Mouse (Mus musculus) gastrocnemius, postnatal 36 days (tissue): ENCODE measurements around the gene Zfp598. TPM values are rescaled to one million over a fixed set of nuclear protein-coding genes. Genes with fewer than 3 reads are reported as not detected.

ENCODE experiments used
- DNase-seq, 2 experiments: peaks; one replicate each; pipeline ENCODE4 v3.0.0; 2022
- intact Hi-C: fragments of 180-260 bp; cut with DNase I; formaldehyde crosslinking; loops from one replicate; pipeline ENCODE4 v1.15.1; 2025
- total RNA-seq, 2 experiments: library from RNA; stranded (reverse); gene quantifications; 2 replicates each; pipeline ENCODE4 v1.2.3; 2021

Gene Zfp598
- total RNA-seq, 2 experiments from 2014 or later, result 18.0 to 18.5 TPM

DNA sequence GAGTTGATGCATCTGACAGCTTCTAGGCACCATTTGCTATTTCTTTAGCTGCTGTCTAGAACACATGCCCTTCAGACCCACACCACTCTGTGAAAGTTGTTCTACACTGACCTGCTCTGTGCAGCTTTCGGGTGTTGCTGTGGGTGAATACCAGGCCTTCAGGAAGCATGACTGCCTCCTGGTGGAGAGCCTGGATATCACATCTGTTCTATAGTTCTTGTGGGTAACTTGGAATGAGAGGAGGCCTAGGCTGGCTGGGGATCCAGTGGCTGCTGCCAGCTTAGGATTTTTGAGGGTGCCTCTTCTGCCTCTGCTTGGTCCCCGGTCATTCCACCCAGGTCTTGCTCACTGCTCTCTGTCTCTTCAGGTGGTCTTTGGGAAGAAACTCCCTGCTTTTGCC lies 6.7 kb downstream of the Zfp598 start:
- intact Hi-C loops, result no loop called here

DNA sequence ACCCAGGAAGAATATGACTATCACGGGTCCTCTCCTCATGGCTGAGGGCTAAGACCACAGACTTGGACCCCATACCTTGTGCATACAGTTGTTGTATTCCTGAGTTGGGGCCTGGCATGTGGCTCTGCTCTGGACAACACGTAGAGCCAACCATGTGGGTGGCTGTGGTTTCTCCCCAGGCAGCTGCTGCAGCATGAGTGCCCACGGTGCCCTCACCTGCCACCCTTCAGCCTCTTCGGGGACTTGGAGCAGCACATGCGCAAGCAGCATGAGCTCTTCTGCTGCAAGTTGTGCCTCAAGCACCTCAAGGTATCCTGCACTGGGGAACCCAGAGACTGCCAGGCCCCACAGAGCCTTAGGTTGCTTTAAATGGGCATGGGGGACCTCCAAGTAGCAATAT lies 7.4 kb downstream of the Zfp598 start:
- intact Hi-C loops, result no loop called here
- DNase-seq, result no peak

More for the DNA sequence above, 6.7 kb downstream of the Zfp598 start:
- DNase-seq, result peak in 1 of 2 experiments; percentile 50

DNA sequence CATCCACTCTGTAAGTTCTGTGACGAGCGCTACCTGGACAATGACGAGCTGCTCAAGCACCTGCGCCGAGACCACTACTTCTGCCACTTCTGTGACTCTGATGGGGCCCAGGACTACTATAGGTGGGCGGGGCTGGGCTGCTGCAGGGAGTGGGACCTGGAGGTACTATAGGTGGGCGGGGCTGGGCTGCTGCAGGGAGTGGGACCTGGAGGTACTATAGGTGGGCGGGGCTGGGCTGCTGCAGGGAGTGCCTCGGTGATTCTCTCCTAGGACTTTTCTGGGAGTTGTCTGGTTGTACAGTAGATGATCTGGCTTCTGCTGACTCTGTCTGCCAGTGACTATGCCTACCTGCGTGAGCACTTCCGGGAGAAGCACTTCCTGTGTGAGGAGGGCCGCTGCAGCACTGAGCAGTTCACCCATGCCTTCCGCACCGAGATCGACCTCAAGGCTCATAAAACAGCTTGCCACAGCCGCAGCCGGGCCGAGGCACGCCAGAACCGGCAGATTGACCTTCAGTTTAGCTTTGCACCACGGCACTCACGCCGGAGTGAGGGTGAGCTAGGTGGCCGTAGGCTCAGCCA lies 8.1 kb downstream of the Zfp598 start:
- intact Hi-C loops, result no loop called here
- DNase-seq, result no peak

DNA sequence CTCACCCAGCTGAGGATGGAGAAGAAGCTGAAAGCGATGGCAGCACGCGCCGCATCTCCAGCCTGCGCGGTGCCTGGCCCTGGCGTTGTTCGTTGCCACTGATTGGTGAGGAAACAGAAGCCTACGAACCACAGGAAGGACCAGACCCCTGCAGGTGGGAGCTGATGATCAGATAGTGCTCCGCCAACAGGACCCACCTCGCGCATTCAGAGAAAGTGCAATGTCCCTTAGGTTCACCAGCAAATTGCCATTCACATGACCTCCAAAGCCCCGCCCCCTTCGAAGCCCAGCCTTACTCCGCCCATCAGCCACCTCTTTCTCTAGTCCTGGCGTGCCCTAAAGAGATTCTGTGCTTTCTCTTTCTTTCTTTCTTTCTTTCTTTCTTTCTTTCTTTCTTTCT lies 17.0 kb downstream of the Zfp598 start:
- intact Hi-C loops, result no loop called here
- DNase-seq, result no peak

DNA sequence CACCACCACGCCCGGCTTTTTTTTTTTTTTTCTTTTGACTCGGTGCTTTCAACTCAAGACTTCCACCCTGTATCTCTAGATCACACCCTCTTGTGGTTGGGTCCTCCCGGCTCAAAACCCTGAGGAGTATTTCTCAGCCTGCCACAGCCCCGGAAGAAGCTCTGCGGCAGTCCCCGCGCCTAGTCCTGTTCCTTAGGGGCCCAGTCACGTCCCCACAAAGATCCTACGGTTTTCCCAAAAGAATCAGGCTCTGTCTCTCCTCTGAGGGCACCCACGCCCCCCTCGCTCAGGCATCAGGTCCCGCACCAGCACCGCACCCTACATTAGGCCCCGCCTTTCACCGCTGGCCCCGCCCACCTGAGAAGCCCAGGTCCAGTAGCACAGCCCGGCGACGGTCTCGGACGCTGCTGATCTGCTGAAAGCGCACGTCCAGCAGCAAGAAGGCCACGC lies 17.7 kb downstream of the Zfp598 start:
- DNase-seq, result peak in 1 of 2 experiments; percentile 39
- intact Hi-C loops, result no loop called here

DNA sequence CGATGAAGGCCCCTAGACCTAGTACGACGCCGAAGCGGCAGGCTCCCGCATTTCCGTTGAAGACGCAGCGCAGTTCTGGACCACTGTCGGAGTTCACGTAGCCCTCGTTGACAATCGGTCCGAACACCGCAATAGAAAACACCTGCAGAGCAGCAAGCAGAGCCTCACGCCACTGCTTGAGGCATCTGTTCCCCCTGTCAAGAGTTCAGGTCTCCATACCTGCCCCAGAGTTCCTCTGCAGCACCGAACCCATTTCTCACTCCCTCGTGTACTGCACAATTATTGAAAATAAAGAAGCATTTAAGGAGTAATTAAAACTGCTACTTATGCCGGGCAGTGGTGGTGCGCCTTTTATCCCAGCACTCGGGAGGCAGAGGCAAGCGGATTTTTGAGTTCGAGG lies 18.1 kb downstream of the Zfp598 start:
- intact Hi-C loops, result no loop called here
- no peak for DNase-seq

DNA sequence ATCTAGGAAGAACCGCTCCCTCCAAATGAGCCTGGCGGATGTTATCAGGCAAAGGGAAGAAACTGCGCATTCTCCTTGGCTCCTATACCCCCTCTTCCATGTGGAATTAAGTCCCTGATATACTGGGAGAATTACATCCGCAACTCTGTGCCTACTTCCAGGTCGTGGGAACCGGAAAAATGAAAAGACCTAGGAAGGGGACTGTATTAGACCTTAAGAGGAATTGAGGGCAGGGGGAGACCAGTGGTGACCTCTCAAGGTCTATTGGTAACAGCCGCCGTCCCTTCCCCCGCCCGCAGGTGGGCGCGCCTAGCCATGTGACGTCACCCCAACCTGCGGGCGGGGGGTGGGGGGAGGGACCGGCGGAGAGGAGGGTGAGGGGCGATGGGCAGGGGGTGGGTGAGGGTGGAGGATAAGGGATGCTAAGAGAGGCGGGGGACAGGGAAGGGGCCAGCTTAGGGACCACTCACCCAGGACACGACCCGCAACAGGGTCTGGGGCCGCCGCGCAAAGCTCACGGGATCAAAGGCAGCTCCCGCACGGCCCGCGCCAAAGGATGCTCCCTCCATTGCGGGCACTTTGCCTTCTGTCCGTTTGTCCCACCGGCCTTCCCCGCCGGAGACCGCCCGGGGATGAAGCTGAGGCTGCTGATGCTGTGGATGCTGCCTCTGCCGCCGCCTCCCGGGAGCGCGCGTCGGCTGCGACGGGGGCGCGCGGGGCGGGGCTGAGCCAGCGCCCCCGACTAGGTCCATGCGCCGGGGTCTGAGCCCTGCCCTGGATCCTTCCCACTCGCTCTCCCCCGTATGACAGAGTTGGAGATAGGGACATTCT lies 20.0 kb downstream of the Zfp598 start, which contains the start of gene Syngr3:
Gene Syngr3 (minus strand): TSS at position 705 of the 831 bp plus-strand sequence.
- DNase-seq, result no peak
- intact Hi-C loops, result no loop called here

DNA sequence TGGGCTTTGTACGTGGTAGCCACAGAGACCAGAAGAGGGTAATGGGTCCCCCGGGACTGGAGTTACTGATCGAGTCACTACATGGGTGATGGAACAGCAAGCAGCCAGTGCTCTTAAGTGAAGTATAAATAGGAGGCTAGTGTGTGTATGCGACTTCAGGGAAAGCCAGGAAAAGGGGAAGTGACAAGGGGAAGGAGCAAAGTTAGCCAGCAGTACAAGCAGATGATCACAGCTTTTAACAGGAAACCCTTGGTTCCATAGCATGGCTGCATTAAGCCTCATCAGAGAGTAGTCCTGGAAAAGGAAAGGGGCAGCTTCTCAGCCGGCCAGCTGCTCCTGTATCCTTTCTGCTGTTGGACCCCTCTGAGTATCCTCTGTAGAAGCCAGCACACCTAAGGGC lies 22.9 kb downstream of the Zfp598 start:
- intact Hi-C loops, result no loop called here
- no peak for DNase-seq

DNA sequence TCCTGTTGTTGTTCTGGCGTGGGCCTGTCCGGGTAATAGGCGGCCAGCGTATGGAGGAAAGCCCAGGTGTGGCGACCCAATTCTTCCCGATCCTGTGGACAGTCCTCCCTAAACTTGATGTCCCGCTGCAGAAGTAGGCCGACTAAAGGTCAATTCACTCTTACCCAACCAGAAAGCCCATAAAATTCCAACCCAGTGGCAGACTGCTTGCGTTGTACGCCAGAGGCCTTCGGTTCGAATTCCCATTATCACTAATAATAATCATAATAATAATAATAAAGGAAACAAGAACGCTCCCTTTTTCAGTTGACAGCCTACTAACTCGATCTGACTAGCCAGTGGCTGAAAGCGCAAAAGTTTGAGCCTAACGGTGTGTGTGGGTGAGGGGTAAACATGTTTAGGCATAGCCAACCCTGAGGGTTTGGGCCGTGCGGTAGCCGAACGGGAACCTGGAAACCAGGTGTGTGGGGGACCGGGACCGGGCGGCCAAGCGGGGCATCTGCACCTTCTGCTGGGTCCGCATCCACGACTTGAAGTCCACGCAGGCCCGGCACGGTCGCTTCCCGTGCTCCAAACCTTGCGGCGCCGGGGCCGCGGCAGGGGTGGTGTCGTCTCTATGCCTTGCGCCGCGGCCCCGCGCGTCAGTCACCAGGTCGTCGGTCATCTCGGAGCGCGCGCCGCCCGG lies 26.0 kb downstream of the Zfp598 start:
- no peak for DNase-seq
- intact Hi-C loops, result no loop called here

DNA sequence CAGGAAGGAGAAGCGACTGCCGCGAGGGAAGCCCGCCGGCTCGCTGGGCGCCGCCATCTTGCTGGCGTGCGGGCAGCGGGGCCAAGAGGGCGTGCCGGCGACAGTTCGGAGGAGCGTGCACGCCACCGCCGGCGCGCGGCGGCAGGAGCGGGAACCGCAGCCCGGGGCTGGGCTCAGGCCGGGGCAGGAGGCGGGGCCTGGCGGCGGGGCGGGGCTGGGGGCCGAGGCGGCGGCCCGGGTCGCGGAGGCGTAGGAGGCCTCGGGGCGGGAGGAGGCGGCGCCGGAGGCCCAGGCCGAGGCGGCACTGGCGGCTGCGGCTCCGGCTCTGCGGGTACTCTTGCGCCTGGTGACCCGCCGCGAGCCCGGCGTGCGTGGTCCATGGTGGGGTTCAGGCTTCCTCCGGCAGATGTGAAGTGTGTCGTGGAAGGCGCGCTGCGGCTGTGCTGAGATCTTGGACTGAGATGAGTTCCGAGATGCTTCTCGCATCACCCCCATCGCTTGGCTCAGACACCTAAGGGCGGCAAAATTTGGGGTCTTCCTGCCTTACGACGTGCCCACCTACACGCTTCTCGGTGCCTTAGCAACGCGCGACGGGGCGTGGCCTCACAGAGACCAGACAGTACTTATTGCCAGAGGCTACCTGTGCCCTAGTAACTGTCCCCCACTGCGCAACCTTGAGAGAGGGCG lies 26.7 kb downstream of the Zfp598 start, which contains the start of the genes Gfer and Noxo1:
Gene Gfer (minus strand): TSS at position 146 of the 687 bp plus-strand sequence.
Gene Noxo1 (plus strand): TSS at position 224 of the 687 bp plus-strand sequence.
- intact Hi-C loops, result no loop called here
- peak; percentile 75 to 86 for DNase-seq

DNA sequence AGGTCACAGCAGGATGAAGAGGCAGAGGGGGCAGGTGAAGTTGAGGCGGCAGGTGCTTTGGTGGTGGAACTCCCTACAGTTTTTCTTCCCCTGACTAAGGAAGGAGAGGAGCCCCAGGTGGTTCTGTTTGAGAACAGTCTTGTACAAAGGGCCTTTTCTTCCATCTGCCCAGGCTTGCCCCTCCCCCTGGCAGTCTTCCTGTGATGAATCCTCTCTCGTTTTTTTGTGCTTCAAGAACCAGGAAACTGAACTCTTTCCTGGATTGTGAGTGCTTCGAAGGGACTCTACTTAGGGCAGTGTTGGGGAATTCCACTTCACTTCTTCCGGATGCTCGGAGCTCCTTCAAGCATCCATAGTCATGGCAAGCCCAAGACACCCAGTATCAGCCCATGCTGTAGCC lies 28.5 kb downstream of the Zfp598 start:
- DNase-seq, result no peak
- intact Hi-C loops, result no loop called here

DNA sequence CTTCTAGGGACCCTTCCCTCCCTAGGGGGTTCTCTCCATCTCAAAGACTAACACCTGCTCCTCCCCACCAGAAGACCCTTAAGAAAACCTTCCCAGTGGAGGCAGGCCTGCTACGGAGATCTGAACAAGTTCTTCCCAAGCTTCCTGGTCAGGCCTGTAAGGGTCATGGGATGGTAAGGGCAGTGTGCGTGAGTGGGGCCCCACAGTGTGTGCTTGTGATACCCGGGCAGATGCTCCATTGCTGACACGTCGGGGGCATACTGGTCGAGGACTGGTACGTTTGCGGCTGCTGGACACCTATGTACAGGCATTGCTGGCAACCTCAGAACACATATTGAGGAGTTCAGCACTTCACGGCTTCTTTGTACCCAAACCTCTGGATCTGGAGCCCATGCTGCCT lies 29.2 kb downstream of the Zfp598 start:
- DNase-seq, result no peak
- intact Hi-C loops, result no loop called here

DNA sequence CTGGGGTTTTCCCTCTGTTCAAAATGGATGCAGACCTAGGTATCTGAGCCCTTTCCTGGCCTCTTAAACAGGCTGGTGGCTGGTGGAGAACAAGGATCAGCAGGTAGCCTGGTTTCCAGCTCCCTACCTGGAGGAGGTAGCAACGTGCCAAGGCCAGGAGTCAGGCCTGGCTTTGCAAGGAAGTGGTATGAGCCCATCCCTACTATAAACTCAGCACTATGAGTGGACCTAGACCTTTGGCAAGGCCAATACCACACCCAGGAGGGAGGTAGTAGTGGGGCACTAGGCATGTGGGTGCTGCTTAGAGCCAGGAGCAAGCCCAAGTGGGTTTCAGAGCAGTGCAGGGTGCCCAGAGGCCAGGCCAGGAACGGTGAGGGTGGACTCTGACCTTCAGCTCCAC lies 30.0 kb downstream of the Zfp598 start:
- DNase-seq, result no peak
- intact Hi-C loops, result no loop called here

DNA sequence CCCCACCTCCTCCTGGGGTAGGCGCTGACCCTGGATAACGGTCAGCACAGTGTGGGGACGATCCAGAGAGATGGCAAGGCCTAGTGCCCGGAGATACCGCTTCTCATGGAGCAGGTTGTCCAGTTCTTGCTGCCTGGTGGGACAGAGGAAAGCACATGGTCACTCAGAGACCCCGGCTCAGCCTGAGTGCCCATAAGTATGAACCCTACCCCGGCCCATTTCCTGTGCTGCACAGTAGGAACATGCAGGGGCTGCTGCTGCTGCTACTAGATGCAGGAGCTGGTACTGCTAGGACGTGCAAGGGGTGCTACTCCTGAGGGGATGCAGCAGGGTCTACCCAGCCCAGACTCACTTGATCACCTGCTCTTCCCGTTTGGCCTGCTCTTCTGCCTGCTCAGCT lies 31.8 kb downstream of the Zfp598 start:
- intact Hi-C loops, result no loop called here
- DNase-seq, result no peak

DNA sequence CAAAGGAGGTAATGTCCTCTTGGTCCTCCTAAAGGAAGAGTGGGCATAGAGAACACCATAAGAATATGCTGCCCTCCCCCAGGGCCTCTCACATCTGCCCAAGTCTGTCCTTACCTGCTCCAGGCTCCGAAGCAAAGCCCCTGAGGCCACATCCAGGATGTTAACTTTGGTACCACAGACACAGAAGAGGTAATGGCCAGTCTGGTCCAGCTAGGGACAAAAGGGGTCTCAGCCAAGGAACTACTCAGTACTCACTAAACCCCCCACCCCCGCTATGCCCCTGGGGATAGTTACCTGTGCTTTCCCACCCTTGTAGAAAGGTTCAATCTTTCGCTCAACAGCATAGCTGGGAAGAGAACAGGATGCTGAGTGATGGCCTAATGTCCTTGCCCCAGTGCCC lies 36.3 kb downstream of the Zfp598 start:
- DNase-seq, result no peak
- intact Hi-C loops, result no loop called here

DNA sequence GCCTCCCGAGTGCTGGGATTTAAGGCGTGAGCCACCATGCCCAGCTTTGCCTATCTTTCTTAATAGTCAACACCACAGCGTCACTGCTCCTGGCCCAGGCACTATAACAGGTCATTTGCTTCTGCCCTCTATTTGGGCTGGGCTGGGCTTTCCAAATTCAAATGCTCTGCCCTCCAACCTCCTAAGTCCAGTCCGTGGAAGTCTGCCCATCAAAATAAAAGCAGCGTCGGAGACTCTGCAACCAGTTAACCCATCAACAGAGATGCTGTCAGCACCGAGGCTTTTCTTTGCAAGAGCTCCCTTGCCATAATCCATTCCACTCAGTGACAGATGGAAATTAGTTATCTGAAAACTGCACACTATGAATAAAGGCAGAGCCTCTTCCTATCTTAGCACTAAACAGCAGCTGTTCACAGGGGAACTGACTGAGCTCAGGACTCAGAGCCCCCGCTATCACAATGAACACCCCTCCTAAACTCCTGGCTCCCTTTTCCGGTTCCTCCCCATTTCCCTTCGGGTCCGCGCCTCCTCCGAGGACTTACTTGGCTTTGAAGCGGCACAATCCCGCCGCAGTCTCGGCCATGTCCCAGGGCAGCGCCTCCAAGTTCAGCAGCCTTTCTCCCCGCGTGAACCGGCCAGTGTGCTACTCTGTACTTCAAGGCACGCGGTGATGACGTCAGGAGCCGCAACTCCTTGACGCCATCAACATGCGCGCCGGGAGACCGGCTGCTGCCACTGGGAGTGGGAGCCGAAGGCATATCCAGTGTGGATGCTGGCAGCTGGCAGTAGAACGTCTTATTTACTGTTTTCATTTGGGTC lies 37.7 kb downstream of the Zfp598 start, which contains the start of gene Tbl3:
Gene Tbl3 (minus strand): TSS at position 679 of the 819 bp plus-strand sequence.
- intact Hi-C loops, result no loop called here
- DNase-seq, result peak; percentile 85 to 90

DNA sequence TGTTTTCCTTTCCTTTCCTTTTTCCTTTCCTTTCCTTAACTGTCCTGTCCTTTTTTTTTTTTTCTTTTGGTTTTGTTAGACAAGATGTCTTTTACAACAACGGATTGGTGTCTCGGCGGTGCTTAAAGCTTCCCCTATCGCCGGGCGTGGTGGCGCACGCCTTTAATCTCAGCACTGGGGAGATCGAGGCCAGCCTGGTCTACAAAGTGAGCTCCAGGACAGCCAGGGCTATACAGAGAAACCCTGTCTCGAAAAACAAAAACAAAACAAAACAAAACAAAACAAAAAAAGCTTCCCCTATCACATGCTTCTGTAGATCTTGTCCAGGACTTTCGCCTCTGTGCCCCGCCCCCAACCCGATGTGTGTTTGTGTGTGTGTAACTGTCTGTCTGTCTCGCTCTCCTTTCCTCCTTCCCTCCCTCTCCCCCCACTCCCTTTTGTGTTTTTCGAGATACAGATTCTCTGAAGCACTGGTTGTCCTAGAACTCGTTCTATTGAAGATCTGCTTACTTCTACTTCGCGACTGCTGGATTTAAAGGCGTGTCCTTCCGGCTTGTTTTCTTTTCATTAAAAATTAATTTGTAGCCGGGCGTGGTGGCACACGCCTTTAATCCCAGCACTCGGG lies 38.4 kb downstream of the Zfp598 start:
- intact Hi-C loops, result no loop called here

DNA sequence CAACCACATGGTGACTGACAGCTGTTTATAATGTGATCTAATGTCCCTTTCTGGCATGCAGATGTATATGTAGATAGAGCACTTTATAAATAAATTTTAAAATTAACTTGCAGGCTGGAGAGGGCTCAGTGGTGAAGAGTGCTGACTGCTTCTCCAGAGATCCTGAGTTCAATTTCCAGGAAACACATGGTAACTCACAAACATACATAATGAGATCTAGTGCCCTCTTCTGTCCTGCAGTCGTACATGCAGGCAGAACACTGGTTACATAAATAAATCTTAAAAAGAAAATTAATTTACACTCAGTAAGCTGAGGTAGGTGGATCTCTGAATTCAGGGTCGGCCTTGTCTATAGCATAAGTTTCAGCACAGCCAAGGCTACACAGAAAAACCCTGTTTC lies 39.2 kb downstream of the Zfp598 start:
- DNase-seq, result no peak
- intact Hi-C loops, result no loop called here

More for the DNA sequence above, 38.4 kb downstream of the Zfp598 start:
- no peak for DNase-seq

DNA sequence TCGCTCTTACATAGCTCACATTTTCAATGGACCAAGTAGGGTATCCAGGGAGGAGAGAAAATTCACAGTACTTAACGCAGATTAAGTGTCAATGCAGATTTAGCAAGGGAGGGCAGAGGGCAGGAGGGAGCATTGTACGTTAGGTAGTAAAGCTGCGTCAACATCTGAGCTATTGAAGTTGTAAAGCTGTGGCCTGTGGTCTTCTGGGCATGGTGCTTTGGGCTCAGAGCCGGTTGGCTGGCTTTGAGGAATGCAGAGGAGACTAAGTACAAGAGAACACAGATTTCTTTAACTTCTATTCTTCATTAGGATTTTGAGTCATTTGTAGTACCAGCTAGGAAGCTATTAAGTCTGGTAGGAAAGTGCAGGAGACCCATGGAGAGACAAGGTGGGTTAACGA lies 46.1 kb downstream of the Zfp598 start:
- no peak for DNase-seq
- intact Hi-C loops, result no loop called here
